Mouse (Mus musculus): Measurements from ENCODE around the gene Commd6. TPM values are rescaled to one million over a fixed set of nuclear protein-coding genes. Genes with fewer than 3 reads are reported as not detected.

Commd6 gene
- polyA plus RNA-seq (2016; fragmentation: Nextera tagmentation; extraction: Ambion mirVana), result 100.0 and 105 TPM in 2 replicates

DNA sequence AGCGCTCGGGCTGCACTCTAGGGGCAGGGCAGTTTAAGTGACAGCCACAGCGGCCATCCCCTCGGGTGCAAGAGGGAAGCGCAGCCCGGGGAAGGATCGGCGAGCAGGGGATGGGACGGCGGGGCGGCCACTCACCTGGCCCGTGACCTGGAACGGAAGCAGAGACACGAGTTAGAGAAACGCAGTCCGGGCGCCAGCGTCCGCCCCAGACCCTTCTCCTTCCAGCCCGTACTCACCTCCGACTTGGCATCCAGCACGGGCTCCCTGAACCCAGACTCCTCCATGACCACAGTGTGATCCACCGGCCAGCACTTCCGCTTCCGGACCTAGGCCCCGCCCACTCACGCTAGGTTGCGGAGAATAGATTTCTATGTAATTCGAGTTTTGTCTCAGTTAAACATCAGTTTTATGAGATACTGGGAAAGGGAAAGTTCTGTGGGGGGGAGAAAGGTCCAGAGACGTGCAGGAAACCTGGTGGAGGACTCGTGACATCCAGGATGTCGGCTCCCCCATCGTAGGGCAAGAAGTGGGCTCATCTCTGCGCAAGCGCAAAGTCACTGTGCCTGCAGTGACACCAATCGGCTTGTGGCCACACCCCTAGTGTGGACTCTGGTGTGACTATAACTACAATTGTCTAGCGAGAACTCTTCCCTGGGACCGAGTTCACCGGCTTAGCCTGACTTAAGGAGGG lies at the start of gene Commd6:
Gene Commd6 (minus strand): TSS at position 534 of the 691 bp plus-strand sequence.
- Histone ChIP-seq H3K27ac (replicated peaks) (peak within 1 kb of the TSS; percentile 91), H3K4me3 (peak within 1 kb of the TSS; percentile 90), H3K27me3 (replicated peaks; ENCODE audit: low read depth, poor library complexity, severe bottlenecking) (no peaks in the 10 kb centered on the region), H3K36me3 (replicated peaks) (peaks cover 5% of the 10 kb centered on the region), H3K9me3 (no peaks in the 10 kb centered on the region), H3K4me1 (peaks cover 8% of the 10 kb centered on the region; the same call in 1 of the 2 replicates)
- DNase-seq (ENCODE audit: low spot score), result peak; percentile 90
- WGBS, result under 1% methylated on average over 39 of the region's 39 CpGs

- DNase-seq (ENCODE audit: low spot score), result no peak
- Histone ChIP-seq H3K27me3 (replicated peaks; ENCODE audit: low read depth, poor library complexity, severe bottlenecking) (no peaks in the 10 kb centered on the region), H3K4me1 (no peaks in the 10 kb centered on the region), H3K4me3 (no peak overlapping the region), H3K27ac (replicated peaks) (no peak overlapping the region), H3K9me3 (no peaks in the 10 kb centered on the region), H3K36me3 (replicated peaks) (peaks cover 32% of the 10 kb centered on the region)
- WGBS, result 86% methylated on average over 2 of the region's 2 CpGs
Observed at GRCm38 (mm10) chr14:101688406-101688805, 47.9 kb upstream of the Commd6 start.

DNA sequence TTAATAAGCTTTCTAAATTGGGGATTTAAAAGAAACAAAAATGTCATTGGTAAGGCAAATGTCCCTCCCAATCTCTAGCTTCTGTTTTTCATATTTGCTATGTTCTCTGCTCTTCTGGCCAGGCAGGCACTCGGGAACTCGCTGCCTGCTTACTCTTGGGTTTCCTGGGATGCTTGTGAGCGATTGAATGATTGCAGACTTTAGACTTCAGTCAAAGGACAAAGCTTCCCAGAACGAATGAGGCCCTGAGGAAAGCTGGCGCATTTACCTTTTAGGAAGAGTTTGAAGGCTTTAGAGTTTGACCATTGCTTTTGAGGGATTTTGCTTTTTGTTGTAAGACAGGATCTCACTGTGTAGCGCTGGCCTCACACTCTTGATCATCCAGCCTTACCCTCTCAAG lies 47.2 kb upstream of the Commd6 start:
- H3K27me3 ChIP-seq (replicated peaks; ENCODE audit: low read depth, poor library complexity, severe bottlenecking), result no peaks in the 10 kb centered on the region
- WGBS, result 94% methylated on average over 6 of the region's 6 CpGs
- no peak for DNase-seq (ENCODE audit: low spot score)

GRCm38 (mm10) chr14:101672226-101672625 lies 31.7 kb upstream of the Commd6 start:
- H3K4me3 ChIP-seq, result no peak overlapping the region
- H3K4me1 ChIP-seq, result no peaks in the 10 kb centered on the region
- no peak for DNase-seq (ENCODE audit: low spot score)
- no peaks in the 10 kb centered on the region for H3K27me3 ChIP-seq (replicated peaks; ENCODE audit: low read depth, poor library complexity, severe bottlenecking)
- WGBS, result 87% methylated on average over 1 of the region's 1 CpGs
- no peak overlapping the region for H3K27ac ChIP-seq (replicated peaks)
- H3K36me3 ChIP-seq (replicated peaks), result peaks cover 57% of the 10 kb centered on the region
- H3K9me3 ChIP-seq, result no peaks in the 10 kb centered on the region

More for the DNA sequence above, 47.2 kb upstream of the Commd6 start:
- H3K9me3 ChIP-seq, result no peaks in the 10 kb centered on the region
- no peak overlapping the region for H3K4me3 ChIP-seq
- no peaks in the 10 kb centered on the region for H3K4me1 ChIP-seq
- peaks cover 27% of the 10 kb centered on the region for H3K36me3 ChIP-seq (replicated peaks)
- no peak overlapping the region for H3K27ac ChIP-seq (replicated peaks)

- Histone ChIP-seq H3K9me3 (no peaks in the 10 kb centered on the region), H3K4me3 (no peak overlapping the region), H3K27ac (replicated peaks) (no peak overlapping the region), H3K4me1 (no peaks in the 10 kb centered on the region), H3K36me3 (replicated peaks) (peaks cover 58% of the 10 kb centered on the region), H3K27me3 (replicated peaks; ENCODE audit: low read depth, poor library complexity, severe bottlenecking) (no peaks in the 10 kb centered on the region)
- 94% methylated on average over 7 of the region's 7 CpGs for WGBS
- DNase-seq (ENCODE audit: low spot score), result no peak
Observed at GRCm38 (mm10) chr14:101668626-101669025, 28.1 kb upstream of the Commd6 start.

DNA sequence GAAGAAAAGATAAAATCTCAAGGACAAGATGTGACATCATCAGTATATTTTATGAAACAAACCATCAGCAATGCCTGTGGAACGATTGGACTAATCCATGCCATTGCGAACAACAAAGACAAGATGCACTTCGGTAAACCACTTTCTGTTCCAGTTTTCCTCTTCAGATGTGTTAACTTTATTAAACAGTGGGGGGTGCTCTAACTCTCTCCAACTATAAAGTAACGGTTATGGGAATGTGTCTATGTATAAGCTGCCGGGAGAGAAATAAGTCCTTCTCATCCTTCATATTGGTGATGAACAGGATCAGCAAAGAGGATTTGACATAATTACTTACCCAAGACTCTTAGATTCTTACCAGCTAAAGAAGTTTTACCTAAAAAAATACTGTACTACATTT lies 26.1 kb upstream of the Commd6 start:
- no peak for DNase-seq (ENCODE audit: low spot score)
- no peaks in the 10 kb centered on the region for H3K27me3 ChIP-seq (replicated peaks; ENCODE audit: low read depth, poor library complexity, severe bottlenecking)
- H3K9me3 ChIP-seq, result no peaks in the 10 kb centered on the region
- WGBS, result 88% methylated on average over 5 of the region's 5 CpGs
- no peak overlapping the region for H3K27ac ChIP-seq (replicated peaks)
- no peaks in the 10 kb centered on the region for H3K4me1 ChIP-seq
- H3K36me3 ChIP-seq (replicated peaks), result peaks cover 50% of the 10 kb centered on the region
- no peak overlapping the region for H3K4me3 ChIP-seq

DNA sequence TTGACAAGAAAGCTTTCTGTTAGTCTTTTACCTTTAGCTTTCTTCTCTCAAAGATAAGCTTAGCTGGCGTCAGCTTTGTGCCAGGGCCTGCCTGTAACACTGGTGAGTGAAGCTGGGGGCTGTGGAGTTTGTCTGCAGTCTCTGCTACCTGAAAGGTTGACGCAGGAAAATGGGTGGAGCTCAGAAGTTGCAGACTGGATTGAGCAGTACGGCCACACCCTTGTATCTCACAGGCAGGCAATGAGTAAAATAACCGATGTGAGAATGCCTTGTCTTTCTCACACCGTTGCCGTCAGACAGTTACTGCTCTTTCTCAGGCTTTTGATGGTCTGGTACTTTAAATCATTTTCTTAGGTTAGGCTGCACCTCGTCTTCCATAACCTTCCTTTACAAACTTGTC lies 25.6 kb upstream of the Commd6 start:
- H3K4me3 ChIP-seq, result no peak overlapping the region
- no peaks in the 10 kb centered on the region for H3K9me3 ChIP-seq
- no peak overlapping the region for H3K27ac ChIP-seq (replicated peaks)
- WGBS, result 95% methylated on average over 7 of the region's 7 CpGs
- DNase-seq (ENCODE audit: low spot score), result no peak
- H3K4me1 ChIP-seq, result no peaks in the 10 kb centered on the region
- H3K36me3 ChIP-seq (replicated peaks), result peaks cover 50% of the 10 kb centered on the region
- H3K27me3 ChIP-seq (replicated peaks; ENCODE audit: low read depth, poor library complexity, severe bottlenecking), result no peaks in the 10 kb centered on the region

DNA sequence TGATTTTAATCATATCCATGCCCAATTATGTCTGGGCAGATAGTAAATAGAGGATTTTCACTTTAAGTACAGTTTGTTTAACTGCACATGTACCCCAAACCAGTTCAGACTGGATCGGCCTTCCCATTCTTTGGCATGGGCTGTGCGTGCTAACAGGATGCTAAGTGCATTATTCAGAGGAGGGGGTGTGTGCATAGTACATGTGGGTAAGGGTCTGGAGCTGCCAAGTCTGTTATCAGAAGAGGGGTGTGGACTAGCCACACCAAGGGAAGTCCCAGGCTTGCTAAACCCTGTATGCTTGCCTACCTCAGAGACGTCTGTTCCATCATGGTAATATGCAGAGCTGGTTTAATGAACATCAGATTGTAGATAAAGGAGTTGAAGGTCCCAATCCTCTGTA lies 23.8 kb upstream of the Commd6 start:
- Histone ChIP-seq H3K4me3 (no peak overlapping the region), H3K4me1 (no peaks in the 10 kb centered on the region), H3K9me3 (no peaks in the 10 kb centered on the region), H3K27ac (replicated peaks) (no peak overlapping the region), H3K27me3 (replicated peaks; ENCODE audit: low read depth, poor library complexity, severe bottlenecking) (no peaks in the 10 kb centered on the region), H3K36me3 (replicated peaks) (peaks cover 45% of the 10 kb centered on the region)
- DNase-seq (ENCODE audit: low spot score), result no peak
- 89% methylated on average over 3 of the region's 3 CpGs for WGBS

DNA sequence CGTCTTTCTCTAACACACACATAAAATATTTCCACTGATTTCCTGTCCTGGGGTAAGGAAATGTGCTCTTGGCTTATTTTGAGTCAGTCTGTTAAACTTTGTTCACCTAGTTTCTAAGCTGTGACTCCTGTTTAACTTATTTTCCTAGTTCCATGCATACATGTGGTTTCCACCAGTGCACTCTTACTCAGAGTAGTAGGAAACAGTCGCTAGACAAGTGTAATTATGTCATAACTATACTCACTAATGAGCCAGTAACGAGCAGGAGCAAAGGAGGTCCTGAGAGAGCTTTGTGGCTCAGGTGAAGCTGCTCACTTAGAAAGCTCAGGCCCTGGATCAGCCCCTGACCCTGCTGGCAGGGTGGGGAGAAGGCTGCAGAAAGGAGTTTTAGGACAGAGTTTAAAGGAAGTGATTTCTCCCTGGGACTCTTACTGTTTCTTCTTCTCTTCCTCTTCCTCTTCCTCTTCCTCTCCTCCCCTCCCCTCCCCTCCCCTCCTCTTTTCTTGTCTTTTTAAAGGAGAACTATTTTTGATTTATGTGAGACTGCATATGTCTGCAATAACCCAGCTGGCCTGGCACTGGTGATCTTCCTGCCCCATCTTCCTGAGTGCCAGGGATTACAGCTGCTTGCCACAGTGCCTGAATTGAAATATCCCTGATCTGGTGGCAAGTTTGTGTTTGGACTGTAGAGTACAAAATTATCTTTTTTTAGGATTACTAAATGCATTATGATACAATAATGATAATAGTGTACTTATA lies 21.3 kb upstream of the Commd6 start:
- DNase-seq (ENCODE audit: low spot score), result no peak
- Histone ChIP-seq H3K4me3 (no peak overlapping the region), H3K9me3 (no peaks in the 10 kb centered on the region), H3K27ac (replicated peaks) (no peak overlapping the region), H3K27me3 (replicated peaks; ENCODE audit: low read depth, poor library complexity, severe bottlenecking) (no peaks in the 10 kb centered on the region), H3K36me3 (replicated peaks) (peaks cover 33% of the 10 kb centered on the region), H3K4me1 (no peaks in the 10 kb centered on the region)
- 67% methylated on average over 3 of the region's 3 CpGs for WGBS

GRCm38 (mm10) chr14:101656307-101656706 lies 15.8 kb upstream of the Commd6 start:
- 83% methylated on average over 10 of the region's 10 CpGs for WGBS
- H3K4me1 ChIP-seq, result peaks cover 8% of the 10 kb centered on the region
- H3K27ac ChIP-seq (replicated peaks), result no peak overlapping the region
- no peak for DNase-seq (ENCODE audit: low spot score)
- H3K4me3 ChIP-seq, result no peak overlapping the region
- H3K9me3 ChIP-seq, result no peaks in the 10 kb centered on the region
- H3K36me3 ChIP-seq (replicated peaks), result peaks cover 23% of the 10 kb centered on the region
- H3K27me3 ChIP-seq (replicated peaks; ENCODE audit: low read depth, poor library complexity, severe bottlenecking), result no peaks in the 10 kb centered on the region

DNA sequence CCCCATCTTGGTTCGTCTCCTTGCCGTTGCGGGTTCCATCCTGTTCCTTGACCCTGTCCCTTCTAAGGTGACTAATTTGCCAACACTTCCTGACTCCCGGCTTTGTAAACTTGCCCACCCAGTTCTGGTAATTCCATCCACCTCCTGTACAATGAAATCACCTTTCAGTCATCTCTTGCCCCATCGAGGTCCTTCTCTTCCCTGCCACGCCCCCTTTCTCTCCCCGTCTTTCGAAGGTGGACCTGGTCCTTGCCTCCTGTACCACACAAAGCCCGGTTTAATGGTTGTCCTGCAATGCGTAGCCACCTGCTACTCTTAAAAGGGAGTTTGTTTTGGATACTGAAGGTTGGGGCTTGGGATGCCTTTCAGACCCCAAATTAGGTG lies 14.0 kb upstream of the Commd6 start:
- no peaks in the 10 kb centered on the region for H3K9me3 ChIP-seq
- H3K27ac ChIP-seq (replicated peaks), result peak overlapping the region; percentile 97
- 2% methylated on average over 10 of the region's 10 CpGs for WGBS
- peak overlapping the region; percentile 99 for H3K4me3 ChIP-seq
- DNase-seq (ENCODE audit: low spot score), result peak; percentile 32
- H3K36me3 ChIP-seq (replicated peaks), result peaks cover 9% of the 10 kb centered on the region
- peaks cover 8% of the 10 kb centered on the region for H3K4me1 ChIP-seq
- H3K27me3 ChIP-seq (replicated peaks; ENCODE audit: low read depth, poor library complexity, severe bottlenecking), result no peaks in the 10 kb centered on the region

DNA sequence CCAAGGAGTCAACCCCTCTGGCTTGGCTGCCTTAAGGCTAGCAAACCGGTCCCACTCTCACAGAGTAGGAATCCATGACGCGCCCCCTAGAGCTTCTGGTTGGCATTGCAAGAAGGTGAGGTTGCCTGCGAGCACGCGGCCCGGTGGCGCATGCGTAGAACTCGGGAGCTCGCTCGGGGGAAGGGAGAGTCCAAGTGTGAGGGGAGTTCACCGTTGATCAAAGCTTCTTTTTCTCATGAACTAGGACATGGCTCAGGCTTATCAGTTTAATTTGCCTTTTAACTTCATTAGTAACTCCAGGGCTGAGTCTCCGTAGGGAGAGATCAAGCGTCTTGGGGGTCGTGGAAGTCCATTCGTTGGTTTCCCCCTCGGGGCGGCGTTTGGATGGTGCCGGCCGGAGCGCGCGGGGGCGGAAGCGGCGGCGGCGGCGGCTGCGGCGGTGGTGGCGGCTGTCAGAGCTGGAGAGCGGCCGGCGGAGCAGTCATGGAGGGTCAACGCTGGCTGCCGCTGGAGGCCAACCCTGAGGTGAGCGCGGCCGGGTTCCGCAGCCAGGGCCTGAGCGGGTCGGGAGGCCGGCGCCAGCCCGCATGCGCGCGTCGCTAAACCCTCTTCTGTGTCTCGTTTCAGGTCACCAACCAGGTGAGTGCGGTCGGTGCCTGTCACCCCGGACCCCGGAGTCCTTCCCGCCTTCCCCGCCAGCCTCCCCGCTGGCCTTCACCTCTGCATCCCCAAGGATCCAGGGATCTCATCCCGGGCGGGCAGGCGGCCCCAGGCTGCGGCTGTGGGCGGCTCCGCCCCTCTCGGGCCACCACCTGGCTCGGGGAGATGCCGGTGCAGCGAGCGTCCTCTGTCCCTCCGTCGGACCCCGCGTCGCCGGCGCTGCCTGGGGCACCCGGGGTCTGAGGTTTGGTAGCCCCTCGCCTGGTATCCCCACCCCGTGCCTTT lies 13.4 kb upstream of the Commd6 start, which contains the start of gene Uchl3:
Gene Uchl3 (plus strand): TSS at position 387 of the 945 bp plus-strand sequence.
- Histone ChIP-seq H3K4me1 (peaks cover 8% of the 10 kb centered on the region), H3K36me3 (replicated peaks) (peaks cover 3% of the 10 kb centered on the region), H3K4me3 (peak within 1 kb of the TSS; percentile 99), H3K27ac (replicated peaks) (peak within 1 kb of the TSS; percentile 97), H3K27me3 (replicated peaks; ENCODE audit: low read depth, poor library complexity, severe bottlenecking) (no peaks in the 10 kb centered on the region), H3K9me3 (no peaks in the 10 kb centered on the region)
- DNase-seq (ENCODE audit: low spot score), result peak; percentile 96
- WGBS, result under 1% methylated on average over 81 of the region's 81 CpGs

All from embryonic facial prominence, embryonic 10.5 days (tissue).